Mouse (Mus musculus): ENCODE measurements around the gene Nt5m.
A peak's percentile ranks its signal among the peaks of the same experiment; 100 is the strongest.

The Nt5m gene

DNA sequence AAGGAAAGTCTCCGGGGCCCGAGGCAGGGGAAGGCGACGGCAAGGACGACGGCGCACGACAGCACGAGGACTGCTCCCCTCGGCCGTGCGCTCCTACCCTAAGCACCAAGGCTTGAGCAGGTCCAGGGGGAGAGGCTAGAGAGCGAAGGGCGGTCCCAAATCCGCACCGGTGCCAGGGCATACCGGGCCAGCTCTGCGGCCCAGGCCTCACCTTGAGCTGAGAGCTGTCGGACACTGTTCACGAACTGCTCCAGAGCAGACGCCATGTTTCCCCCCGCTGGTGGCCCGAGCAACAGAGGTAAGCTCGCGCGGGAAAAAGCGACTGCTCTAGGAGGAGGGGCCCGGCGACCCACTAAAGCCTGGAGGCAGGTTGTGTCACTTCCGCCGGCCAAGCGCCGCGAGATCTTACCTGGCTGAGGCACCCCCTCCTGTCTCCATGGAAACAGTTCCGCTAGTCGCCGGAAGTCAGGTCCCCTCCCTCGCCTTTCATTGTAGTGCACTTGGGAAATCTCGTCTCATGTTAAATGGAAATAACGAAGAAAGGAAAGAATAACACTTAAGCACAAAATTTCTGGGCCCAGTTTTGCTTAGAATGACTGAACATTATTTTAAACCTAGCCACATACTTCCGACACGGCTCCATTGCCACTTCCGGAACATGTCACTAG is 346 bp downstream of the Nt5m start, which contains the start of gene Cops3:
Gene Cops3 (minus strand): TSS at position 380 of the 668 bp plus-strand sequence.
- DNase-seq (ENCODE audit: low read depth) = peak; percentile 96

GRCm38 (mm10) chr11:59846311-59846710 is 7.1 kb downstream of the Nt5m start:
- no peak for DNase-seq (ENCODE audit: low read depth)

DNA sequence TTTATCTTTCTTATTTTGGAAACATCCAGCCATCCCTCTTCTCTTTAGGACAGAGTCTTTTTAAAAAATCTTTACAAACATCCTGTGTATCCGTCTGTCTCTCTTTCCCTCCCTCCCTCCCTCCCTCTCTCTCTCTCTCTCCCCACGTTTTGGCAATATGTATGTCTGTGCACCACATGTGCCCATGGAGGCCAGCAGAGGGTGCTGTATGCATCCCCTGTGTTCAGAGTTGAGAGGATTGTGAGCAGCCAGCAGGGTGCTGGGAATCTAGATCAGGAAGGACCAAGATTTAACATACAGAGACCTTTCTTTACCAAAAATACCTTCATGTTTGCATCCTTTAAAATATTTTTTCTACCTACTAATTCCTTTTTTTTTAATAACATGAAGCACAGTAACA is 7.9 kb downstream of the Nt5m start:
- peak; percentile 75 for DNase-seq (ENCODE audit: low read depth)

DNA sequence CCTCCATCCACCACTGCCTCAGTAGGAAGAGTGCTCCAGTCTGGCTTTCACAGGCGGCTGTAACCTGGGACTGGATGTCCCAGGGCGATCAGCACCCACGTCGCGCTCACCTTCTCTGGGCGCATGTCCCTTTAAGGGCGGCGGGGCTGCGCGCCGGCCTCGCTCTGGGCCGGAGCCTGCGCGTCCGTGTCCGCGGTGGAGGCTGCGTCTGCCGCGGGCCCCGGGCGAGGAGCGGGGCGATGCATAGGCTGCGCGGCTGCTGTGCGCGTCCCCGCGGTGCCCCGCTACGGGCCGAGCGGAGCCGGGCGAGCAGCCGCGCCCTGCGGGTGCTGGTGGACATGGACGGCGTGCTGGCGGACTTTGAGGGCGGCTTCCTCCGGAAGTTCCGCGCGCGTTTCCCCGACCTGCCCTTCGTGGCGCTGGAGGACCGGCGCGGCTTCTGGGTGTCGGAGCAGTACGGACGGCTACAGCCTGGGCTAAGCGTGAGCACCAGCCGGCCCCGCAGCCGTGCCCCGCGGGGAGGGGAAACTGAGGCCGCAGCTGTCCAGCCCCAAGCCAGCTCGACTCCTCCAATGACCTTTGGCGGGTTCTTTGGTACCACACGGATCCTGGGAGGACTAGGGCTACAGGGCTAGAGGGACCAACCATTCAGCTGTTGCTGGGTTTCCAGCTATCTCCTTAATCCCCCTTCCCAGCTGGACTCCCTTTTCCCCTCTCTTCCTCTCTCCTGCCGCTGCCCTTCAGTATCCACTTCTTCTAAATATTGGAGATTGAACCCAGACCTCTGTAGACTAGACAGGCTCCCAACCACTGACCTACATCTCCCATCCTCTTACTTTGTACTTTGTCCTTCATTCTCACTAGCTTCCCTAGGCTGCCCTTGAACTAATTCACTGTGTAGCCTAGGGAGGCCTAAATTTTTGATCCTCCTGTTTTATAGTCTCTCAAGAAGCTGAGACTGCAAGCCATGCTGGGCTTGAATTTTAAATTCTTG is 8.9 kb downstream of the Nt5m start:
- peak; percentile 43 for DNase-seq (ENCODE audit: low read depth)

DNA sequence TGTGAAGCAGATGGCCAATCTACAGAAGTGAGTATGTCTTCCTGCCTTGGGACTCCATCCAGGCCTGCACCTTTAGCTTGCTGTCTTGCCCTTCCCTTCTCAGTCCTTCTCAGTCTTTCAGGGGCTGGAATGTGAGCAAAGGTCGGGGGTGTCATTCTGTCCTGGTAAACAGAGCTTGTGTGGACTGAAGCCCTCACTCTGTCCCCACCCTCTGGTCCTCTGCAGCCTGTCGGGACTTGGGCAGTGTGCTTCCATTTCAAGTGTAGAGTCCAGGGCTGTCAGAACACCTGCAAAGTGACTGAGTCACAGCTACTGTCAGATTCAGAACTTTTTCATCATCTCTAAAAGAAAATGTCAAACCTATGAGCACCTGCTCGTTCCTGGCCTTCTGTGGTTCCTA is 13.6 kb downstream of the Nt5m start:
- DNase-seq (ENCODE audit: low read depth) = no peak

DNA sequence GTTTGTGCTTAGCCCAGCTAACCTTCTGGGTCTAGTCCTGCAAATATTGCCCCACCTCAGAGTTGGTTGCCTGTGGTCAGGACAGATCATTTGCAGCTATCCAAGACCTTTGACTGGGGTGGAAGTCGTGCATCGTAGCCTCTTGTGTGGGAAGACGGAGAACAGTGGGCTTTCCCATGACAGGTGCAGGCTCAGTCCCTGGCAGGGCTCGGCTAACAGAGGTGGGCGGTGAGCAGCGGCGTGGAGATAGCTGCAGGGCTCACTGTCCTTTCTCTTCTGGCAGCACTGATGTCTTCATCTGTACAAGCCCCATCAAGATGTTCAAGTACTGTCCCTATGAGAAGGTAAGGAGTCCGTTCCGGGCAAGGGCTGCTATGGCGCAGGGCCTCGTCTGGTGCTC is 21.2 kb downstream of the Nt5m start:
- no peak for DNase-seq (ENCODE audit: low read depth)

DNA sequence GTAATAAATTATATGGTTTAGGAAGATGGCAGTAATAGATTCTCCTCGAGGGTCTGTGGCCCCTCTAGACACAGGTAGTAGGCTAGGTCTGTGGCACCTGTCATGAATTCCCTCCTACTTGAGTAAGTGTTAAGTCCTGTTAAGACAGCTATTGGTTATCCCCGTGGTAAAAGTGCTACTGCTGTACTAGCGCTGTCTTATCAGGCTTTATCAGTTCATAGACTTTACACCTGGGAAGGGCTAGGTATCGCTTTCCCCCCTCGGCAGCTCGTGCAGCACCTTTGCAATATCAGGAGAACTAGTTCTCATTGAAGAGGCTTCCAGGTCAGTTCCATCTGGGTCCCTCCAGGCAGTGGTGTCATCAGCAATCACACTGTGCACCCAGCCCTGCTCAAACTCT is 25.1 kb downstream of the Nt5m start:
- DNase-seq (ENCODE audit: low read depth) = no peak

- DNase-seq (ENCODE audit: low read depth) = no peak
These were observed 32.9 kb downstream of the Nt5m start for GRCm38 (mm10) chr11:59872124-59872523.

DNA sequence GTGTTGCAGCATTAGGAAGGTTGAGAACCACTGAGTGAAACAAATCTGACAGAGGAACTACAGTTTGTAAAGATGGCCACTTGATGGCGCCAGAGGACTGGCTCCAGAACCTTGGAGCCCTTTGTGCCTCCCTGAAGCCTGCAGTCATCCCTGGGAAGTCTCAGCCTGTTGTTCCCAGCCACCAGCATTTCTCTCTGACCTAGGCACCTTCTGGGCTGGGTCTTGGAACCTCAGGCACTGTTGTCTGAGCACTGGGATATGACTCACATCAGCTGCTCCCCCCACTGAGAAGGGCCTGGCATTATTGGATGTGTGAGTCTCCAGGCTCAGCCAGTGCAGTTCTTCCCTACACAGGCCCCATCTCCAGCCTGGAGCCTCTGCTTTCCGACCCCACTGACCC is 40.8 kb downstream of the Nt5m start:
- DNase-seq (ENCODE audit: low read depth) = peak; percentile 70

DNA sequence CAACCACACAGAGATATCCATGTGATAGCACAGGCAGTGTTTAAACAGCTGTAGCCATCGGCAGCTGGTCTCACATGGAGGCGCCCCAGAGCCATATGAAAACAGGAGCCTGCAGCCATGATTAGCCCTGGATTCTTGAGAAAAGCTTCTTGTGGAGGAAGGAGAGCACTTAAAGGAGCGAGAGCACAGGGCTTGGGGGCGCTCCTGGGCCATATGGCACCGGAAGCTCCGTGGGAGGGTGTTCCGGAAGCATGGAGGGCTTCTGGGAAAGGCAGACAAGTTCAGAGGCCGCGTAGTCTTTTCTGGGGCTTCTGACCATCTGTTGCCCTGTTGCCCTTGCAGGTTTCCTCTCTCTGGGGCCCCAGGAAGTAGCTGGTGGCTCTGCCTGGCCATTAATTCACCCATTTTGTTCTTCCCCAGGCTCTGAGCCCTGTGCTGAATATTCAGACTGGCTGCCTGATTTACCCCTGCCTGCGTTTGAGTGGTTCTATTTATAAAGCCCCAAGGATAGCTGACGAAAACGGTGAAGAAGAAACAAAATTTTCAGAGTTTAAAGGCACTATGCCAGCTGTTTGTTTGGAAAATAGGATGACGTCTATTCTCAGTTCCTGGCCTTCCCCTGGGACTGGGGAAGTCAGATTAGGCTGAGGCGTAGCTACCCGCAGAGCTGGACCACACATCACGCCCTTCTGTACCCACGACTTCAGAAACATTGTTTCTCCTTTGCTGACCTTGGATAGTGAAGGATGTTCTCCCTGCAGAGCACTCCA is 46.2 kb downstream of the Nt5m start:
- no peak for DNase-seq (ENCODE audit: low read depth)

GRCm38 (mm10) chr11:59886952-59887351 is 47.7 kb downstream of the Nt5m start:
- no peak for DNase-seq (ENCODE audit: low read depth)

DNA sequence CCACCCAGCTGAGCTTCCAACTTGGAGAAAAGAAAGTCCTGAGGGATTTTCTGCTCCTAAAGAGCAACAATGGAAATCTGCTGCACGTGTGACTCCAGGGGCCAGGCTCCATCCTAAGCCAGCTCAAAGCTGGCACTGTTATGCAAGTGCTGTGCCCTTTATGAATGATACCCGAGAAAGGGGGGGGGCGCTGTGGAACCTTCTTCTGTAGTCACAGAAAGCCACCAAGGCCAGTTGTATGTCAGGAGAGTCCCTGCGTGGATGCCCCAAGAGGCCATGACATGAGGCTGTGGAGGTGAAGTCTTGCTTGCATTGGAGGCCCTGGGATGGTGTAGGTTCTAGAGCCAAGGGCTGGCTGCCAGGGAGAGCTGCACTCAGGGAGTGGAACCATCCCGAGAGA is 48.9 kb downstream of the Nt5m start:
- DNase-seq (ENCODE audit: low read depth) = no peak

GRCm38 (mm10) chr11:59891854-59892253 is 52.6 kb downstream of the Nt5m start:
- DNase-seq (ENCODE audit: low read depth) = no peak

DNA sequence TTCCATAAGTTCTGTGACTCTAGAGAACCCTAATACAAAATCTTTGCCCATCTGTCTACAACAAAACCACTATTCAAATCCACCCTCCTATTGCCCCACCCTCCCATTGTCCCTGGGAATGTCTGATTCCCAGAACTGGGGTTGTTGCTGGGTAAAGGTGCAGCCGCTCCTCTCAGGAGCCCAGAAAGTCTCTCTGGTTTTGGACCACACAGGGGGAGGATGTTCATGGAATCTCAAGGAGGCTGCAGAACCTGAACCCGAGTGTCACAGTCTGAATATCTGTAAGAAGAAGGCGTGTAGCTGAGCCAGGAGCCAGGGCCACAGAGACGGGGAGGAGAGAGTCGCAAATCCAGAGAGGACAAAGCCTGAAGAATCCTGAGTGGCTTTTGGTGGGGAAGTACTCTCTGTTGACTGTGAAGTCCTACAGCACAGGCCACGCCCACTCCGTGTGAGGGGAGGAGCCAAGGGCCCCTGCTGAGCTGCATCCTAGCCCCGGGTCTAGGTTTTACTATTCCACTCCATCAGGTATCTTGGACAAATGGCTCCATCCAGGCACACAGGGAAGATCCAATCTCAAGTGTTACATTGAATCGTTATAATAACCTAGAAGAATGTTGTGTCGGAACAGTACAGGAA is 54.0 kb downstream of the Nt5m start:
- no peak for DNase-seq (ENCODE audit: low read depth)

DNA sequence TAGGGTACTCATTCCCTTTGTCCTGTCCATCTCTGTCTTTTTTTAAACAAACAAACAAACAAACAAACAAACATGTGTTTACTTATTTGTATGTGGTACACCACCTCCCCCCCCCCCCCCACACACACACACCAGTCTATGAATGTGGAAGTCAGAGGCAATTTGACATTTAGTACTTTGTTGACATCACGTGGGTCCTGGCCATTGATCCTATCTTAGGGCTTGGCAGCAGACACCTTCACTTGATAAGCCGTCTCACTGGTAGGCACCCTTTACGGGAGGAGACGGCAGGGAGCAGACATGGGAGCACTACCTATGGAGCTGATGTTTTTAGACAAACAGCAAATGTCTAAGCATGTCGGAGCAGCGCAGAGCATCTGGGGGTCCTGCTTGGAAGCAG is 55.7 kb downstream of the Nt5m start:
- DNase-seq (ENCODE audit: low read depth) = no peak

- no peak for DNase-seq (ENCODE audit: low read depth)
These were observed 56.1 kb downstream of the Nt5m start for GRCm38 (mm10) chr11:59895316-59895715.

DNA sequence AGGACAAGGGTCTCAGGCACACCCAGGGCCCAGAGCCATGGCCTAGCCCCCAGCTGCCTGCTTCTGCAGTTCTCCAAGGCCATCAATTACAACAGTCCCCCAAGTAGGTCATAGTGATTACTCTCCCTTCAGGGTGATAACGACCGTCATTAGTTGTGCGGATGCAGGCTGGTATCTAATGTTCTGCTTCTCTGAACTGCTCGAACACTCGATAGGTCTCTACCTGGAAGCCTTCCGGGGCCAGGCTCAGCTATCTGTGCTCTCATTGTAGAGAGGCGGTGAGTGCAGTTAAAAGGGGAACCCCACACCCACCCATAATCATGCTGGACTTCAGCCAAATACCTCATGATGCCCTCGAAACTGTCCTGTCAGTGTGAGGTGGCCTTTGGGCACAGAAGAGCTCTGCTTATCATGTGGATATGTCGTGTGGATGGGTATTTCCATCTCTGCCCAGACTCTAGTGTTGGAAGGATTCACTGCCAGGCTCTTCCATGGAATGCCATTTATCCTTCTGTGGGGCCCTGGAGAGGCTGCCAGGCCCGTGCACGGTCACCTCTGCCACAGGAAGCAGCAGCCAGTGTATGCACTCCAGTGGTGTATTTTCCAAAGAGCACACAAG is 58.8 kb downstream of the Nt5m start:
- no peak for DNase-seq (ENCODE audit: low read depth)

DNA sequence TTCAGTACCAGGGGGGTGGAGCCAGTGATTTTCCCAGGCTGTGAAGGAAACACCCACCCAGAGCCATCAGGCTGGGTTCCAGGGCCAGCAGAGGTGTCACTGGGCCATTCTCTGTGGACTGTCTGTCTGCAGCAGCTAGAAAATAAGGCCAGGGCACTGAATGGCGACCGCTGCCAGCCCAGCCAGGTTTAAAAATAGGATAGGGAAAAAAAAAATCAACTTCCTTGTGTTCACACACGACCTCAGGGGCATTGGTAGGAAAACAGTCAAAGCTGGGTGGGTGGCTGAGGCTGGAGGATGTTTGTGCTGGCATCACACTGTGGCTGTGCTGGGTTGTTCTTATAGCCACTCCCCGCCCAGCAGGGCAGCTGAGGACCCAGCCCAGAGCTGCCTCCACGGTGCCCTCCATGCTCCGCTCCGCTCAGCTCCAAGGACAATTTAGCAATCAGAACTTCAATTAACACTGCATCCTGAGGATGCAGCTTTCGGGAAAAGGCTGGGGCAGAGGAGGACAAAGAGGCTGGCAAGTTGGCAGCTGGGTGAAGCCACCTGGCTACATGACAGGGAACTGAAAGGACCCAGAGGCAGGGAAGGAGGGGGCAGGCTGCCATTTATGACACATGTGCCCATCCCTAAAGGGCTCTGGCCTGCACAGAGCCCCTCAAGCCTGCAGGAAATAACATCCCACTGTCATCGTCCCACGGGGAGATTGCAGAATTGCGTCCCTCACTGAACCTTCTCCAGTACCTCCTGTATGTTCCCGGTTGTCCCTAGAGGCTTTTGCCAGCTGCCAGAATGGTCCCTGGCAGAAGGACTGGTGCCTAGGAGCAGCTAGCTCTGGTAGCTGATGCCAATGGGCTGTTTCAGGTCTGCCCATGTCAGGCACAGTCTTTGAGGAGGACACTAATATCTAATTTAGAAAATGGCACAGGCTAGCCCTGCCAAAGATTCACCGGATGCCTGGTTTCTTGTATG is 60.8 kb downstream of the Nt5m start:
- DNase-seq (ENCODE audit: low read depth) = no peak

GRCm38 (mm10) chr11:59900995-59901394 is 61.7 kb downstream of the Nt5m start:
- no peak for DNase-seq (ENCODE audit: low read depth)

- DNase-seq (ENCODE audit: low read depth) = no peak
These were observed 62.9 kb downstream of the Nt5m start for GRCm38 (mm10) chr11:59902045-59902726.

Measured in c-Kit-positive CD71-positive TER-119-negative erythroid progenitor cells, embryonic 14.5 days (primary cell).